9 mouse cellular contexts compared by ENCODE assay signal in the genomic region with DNA sequence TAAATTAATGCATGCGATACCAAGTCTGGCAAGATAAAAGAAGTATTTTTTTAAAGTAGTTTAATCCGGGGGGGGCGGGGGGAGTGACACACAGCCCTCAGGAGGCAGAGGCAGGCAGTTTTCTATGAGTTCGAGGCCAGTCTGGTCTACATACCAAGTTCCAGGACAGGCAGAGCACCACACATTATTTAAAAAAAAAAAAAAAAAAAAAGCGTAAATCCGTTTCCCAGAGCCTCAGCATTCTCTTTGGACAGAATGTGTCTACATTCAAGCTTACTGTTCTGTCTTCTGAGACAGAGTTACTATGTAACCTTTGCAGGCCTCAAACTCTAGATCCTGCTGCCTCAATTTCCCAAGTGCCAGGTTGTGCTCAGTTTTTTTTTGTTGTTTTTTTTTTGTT. TPM values are rescaled to one million over a fixed set of nuclear protein-coding genes. Genes with fewer than 3 reads are reported as not detected.
A peak's percentile ranks its signal among the peaks of the same experiment; 100 is the strongest.
DNase-seq lines count a peak whose midpoint lies in the region; ATAC-seq and TF ChIP-seq lines count a peak whose summit lies in the region.
"Had no signal": no experiment of that assay in that cellular context is flagged by ENCODE, and none has a peak within 500 bp of the region (broad histone marks: within the 10 kb centered on the region; RNA-seq: fewer than 3 reads in every experiment).

No protein-coding gene starts in this region.

- peak overlapping the region; percentile 95 for H3K4me2 ChIP-seq in liver, embryonic 12.5 days

- no peak for TF ChIP-seq POLR2A in spleen, adult 2 months (IDR thresholded peaks at IDR 0.05; ENCODE audit: low read depth, low read length)

- no peak for ATAC-seq in erythroblast, adult 5-6 weeks (replicated peaks; ENCODE audit: low FRiP score, poor library complexity, severe bottlenecking)
- no peak for ATAC-seq in liver, embryonic 12.5 days

- no peaks in the 10 kb centered on the region for H3K9me3 ChIP-seq in erythroblast, embryonic 14.5 days (ENCODE audit: control insufficient read depth, low read length)
- no peaks in the 10 kb centered on the region for H3K9me3 ChIP-seq in liver, embryonic 12.5 days (replicated peaks)

- WGBS in spleen, adult 2 months, result 50% methylated on average over 6 of the region's 6 CpGs
- 41% methylated on average over 6 of the region's 6 CpGs for whole genome bisulfite sequencing in liver, embryonic 12.5 days (ENCODE audit: insufficient replicate concordance)

- DNase-seq in spleen, adult 2 months (ENCODE audit: low read depth in 1 of 2, low spot score in 2 of 2), result no peak
- no peak for DNase-seq in spleen, postnatal 14 days (ENCODE audit: low spot score in 2 of 2)
- DNase-seq in embryo, embryonic 10.5 days (ENCODE audit: low spot score), result no peak
- no peak for DNase-seq in left cerebral cortex, postnatal 25 days (ENCODE audit: low spot score in 2 of 2)
- DNase-seq in spleen, postnatal 10 days (ENCODE audit: low spot score in 2 of 2), result no peak

- H3K27me3 ChIP-seq in erythroblast, embryonic 14.5 days (ENCODE audit: control insufficient read depth), result peaks cover 6% of the 10 kb centered on the region; the same call in 1 of the 2 replicates
- H3K27me3 ChIP-seq in spleen, adult 2 months (ENCODE audit: control insufficient read depth, insufficient read depth, low read length), result no peaks in the 10 kb centered on the region
- H3K27me3 ChIP-seq in liver, embryonic 12.5 days (replicated peaks), result peaks cover 14% of the 10 kb centered on the region

- H3K4me3 ChIP-seq in erythroblast, embryonic 14.5 days (replicated peaks), result peak overlapping the region; percentile 70
- peak overlapping the region; percentile 82; the same call in 1 of the 2 replicates for H3K4me3 ChIP-seq in spleen, adult 2 months (ENCODE audit: extremely low read depth, insufficient read depth, insufficient read length)
- peak overlapping the region; percentile 78 for H3K4me3 ChIP-seq in liver, embryonic 12.5 days

- peaks cover 34% of the 10 kb centered on the region for H3K4me1 ChIP-seq in erythroblast, embryonic 14.5 days (ENCODE audit: control insufficient read depth)
- H3K4me1 ChIP-seq in spleen, adult 2 months (ENCODE audit: control insufficient read depth, insufficient read depth, insufficient read length), result no peaks in the 10 kb centered on the region; the same call in 1 of the 2 replicates
- H3K4me1 ChIP-seq in liver, embryonic 12.5 days, result peaks cover 32% of the 10 kb centered on the region

- no peak for TF ChIP-seq CTCF in spleen, adult 2 months (IDR thresholded peaks at IDR 0.05; ENCODE audit: extremely low read depth, insufficient read depth, insufficient read length, insufficient replicate concordance)

- H3K36me3 ChIP-seq in erythroblast, embryonic 14.5 days (ENCODE audit: control insufficient read depth), result peaks cover 9% of the 10 kb centered on the region
- H3K36me3 ChIP-seq in spleen, adult 2 months (ENCODE audit: control insufficient read depth, insufficient read depth, low read length), result no peaks in the 10 kb centered on the region; the same call in 1 of the 2 replicates
- H3K36me3 ChIP-seq in liver, embryonic 12.5 days, result peaks cover 13% of the 10 kb centered on the region

- intact Hi-C loops in left cerebral cortex, postnatal 25 days (cut with DNase I), result loop anchor here (2.0 kb wide), 1 partner anchor 73 kb away; no protein-coding TSS in a partner anchor

- peak overlapping the region; percentile 77 for H3K9ac ChIP-seq in liver, embryonic 12.5 days

- H3K27ac ChIP-seq in spleen, adult 2 months (ENCODE audit: insufficient read depth, low read length), result no peak overlapping the region
- H3K27ac ChIP-seq in liver, embryonic 12.5 days, result peak overlapping the region; percentile 69

RNA-seq across cellular contexts. Expression of gene Spryd4, which starts 0.5 kb away (rescaled TPM):
- 0.10 and 0.18 TPM in 2 replicates for polyA plus RNA-seq in erythroblast, embryonic 14.5 days (2012)
- total RNA-seq in erythroblast, adult 5-6 weeks (2015; ENCODE audit: low replicate concordance), result 6.3 and 6.7 TPM in 2 replicates
- 1.4 and 3.1 TPM in 2 replicates for total RNA-seq in erythroblast, adult 5-6 weeks (2017; ENCODE audit: low replicate concordance)
- polyA plus RNA-seq in spleen, adult 2 months (2012; rRNA removed), result 6.0 and 7.6 TPM in 2 replicates
- 24.1 and 25.1 TPM in 2 replicates for polyA plus RNA-seq in liver, embryonic 12.5 days (2016; fragmentation: Nextera tagmentation; extraction: Ambion mirVana)
- total RNA-seq in left cerebral cortex, postnatal 25 days (2021), result 10 to 100 TPM; 10.1 to 10.7 TPM

RNA-seq across cellular contexts. Expression of gene Mip, which starts 13.5 kb away (rescaled TPM):
- 0.03 TPM in 1 of 2 replicates, not detected in the other for polyA plus RNA-seq in erythroblast, embryonic 14.5 days (2012)
- not detected in 2 replicates for total RNA-seq in erythroblast, adult 5-6 weeks (2015; ENCODE audit: low replicate concordance)
- total RNA-seq in erythroblast, adult 5-6 weeks (2017; ENCODE audit: low replicate concordance), result 0.84 and 0.85 TPM in 2 replicates
- polyA plus RNA-seq in spleen, adult 2 months (2012; rRNA removed), result 0.08 TPM in 1 of 2 replicates, not detected in the other
- not detected in 2 replicates for polyA plus RNA-seq in liver, embryonic 12.5 days (2016; fragmentation: Nextera tagmentation; extraction: Ambion mirVana)
- not detected for total RNA-seq in left cerebral cortex, postnatal 25 days (2021)

RNA-seq across cellular contexts. Expression of gene Gls2, which starts 17.9 kb away (rescaled TPM):
- polyA plus RNA-seq in erythroblast, embryonic 14.5 days (2012), result not detected in 2 replicates
- total RNA-seq in erythroblast, adult 5-6 weeks (2015; ENCODE audit: low replicate concordance), result 3.8 TPM in 2 replicates
- 0.60 and 0.84 TPM in 2 replicates for total RNA-seq in erythroblast, adult 5-6 weeks (2017; ENCODE audit: low replicate concordance)
- 4.7 and 6.6 TPM in 2 replicates for polyA plus RNA-seq in spleen, adult 2 months (2012; rRNA removed)
- polyA plus RNA-seq in liver, embryonic 12.5 days (2016; fragmentation: Nextera tagmentation; extraction: Ambion mirVana), result 1.8 and 2.8 TPM in 2 replicates
- total RNA-seq in left cerebral cortex, postnatal 25 days (2021), result 10 to 100 TPM; 29.4 to 32.9 TPM
- total RNA-seq: granulocyte monocyte progenitor cell, adult 5-6 weeks had no signal

RNA-seq across cellular contexts. Expression of gene Timeless, which starts 19.7 kb away (rescaled TPM):
- 2.7 and 3.0 TPM in 2 replicates for polyA plus RNA-seq in erythroblast, embryonic 14.5 days (2012)
- 4.0 and 6.3 TPM in 2 replicates for total RNA-seq in erythroblast, adult 5-6 weeks (2015; ENCODE audit: low replicate concordance)
- total RNA-seq in erythroblast, adult 5-6 weeks (2017; ENCODE audit: low replicate concordance), result 39.4 and 44.5 TPM in 2 replicates
- polyA plus RNA-seq in spleen, adult 2 months (2012; rRNA removed), result 4.8 and 6.7 TPM in 2 replicates
- 45.2 and 46.5 TPM in 2 replicates for polyA plus RNA-seq in liver, embryonic 12.5 days (2016; fragmentation: Nextera tagmentation; extraction: Ambion mirVana)
- total RNA-seq in left cerebral cortex, postnatal 25 days (2021), result 1 to 10 TPM; 6.8 to 8.3 TPM

RNA-seq across cellular contexts. Expression of gene Rbms2, which starts 32.1 kb away (rescaled TPM):
- 0.72 and 0.93 TPM in 2 replicates for polyA plus RNA-seq in erythroblast, embryonic 14.5 days (2012)
- 1.9 and 5.0 TPM in 2 replicates for total RNA-seq in erythroblast, adult 5-6 weeks (2015; ENCODE audit: low replicate concordance)
- total RNA-seq in erythroblast, adult 5-6 weeks (2017; ENCODE audit: low replicate concordance), result 0.51 and 6.8 TPM in 2 replicates
- 30.0 and 37.0 TPM in 2 replicates for polyA plus RNA-seq in spleen, adult 2 months (2012; rRNA removed)
- polyA plus RNA-seq in liver, embryonic 12.5 days (2016; fragmentation: Nextera tagmentation; extraction: Ambion mirVana), result 8.7 and 10.1 TPM in 2 replicates
- total RNA-seq in left cerebral cortex, postnatal 25 days (2021), result 10 to 100 TPM; 11.3 to 13.5 TPM
